ENCODE assay signal across 20 mouse cellular contexts in the genomic region with DNA sequence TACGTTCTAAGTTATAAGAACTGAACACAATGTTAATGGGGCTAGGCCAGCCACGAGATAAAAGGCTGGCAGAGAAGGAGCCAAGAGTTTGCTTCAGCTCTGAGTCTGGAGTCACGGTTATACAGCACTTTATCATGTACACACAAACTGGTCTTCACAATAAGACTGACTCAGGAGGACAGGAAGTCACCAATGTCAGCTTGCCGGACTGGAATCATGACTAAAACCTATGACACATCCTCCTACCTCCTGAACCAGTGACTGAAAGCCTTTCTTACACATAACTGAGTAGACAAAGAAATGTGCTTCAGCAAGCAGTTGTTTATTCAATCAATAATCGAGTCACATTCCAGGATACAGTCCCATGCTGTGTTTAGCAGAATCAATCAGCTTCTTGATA. TPM values are rescaled to one million over a fixed set of nuclear protein-coding genes. Genes with fewer than 3 reads are reported as not detected.
A peak's percentile ranks its signal among the peaks of the same experiment; 100 is the strongest.
DNase-seq lines count a peak whose midpoint lies in the region; ATAC-seq and TF ChIP-seq lines count a peak whose summit lies in the region.
"Had no signal": no experiment of that assay in that cellular context is flagged by ENCODE, and none has a peak within 500 bp of the region (broad histone marks: within the 10 kb centered on the region; RNA-seq: fewer than 3 reads in every experiment).

No protein-coding gene starts in this region.

- no peak for TF ChIP-seq CTCF in heart, adult 2 months (IDR thresholded peaks at IDR 0.05)
- no peak for TF ChIP-seq CTCF in brain, embryonic 14.5 days (IDR thresholded peaks at IDR 0.05; ENCODE audit: borderline replicate concordance, extremely low read depth, insufficient read depth, insufficient read length)
- no peak for TF ChIP-seq CTCF in stomach, postnatal 0 days (IDR thresholded peaks at IDR 0.05; ENCODE audit: low read depth)

- TF ChIP-seq POLR2A in heart, adult 2 months (IDR thresholded peaks at IDR 0.05; ENCODE audit: insufficient read depth, low read depth, low read length), result no peak
- TF ChIP-seq POLR2A in brain, embryonic 14.5 days (IDR thresholded peaks at IDR 0.05; ENCODE audit: borderline replicate concordance, extremely low read depth, insufficient read depth, insufficient read length, poor library complexity, severe bottlenecking), result no peak

- H3K27ac ChIP-seq in heart, adult 2 months, result peak overlapping the region; percentile 12; the same call in 1 of the 2 replicates
- no peak overlapping the region for H3K27ac ChIP-seq in stomach, postnatal 0 days (replicated peaks)
- H3K27ac ChIP-seq: forebrain, embryonic 13.5 days; heart, embryonic 15.5 days; hindbrain, embryonic 12.5 days; limb, embryonic 10.5 days; midbrain, embryonic 10.5 days had no signal

- peaks cover 28% of the 10 kb centered on the region for H3K36me3 ChIP-seq in heart, adult 2 months (ENCODE audit: control insufficient read depth, insufficient read depth, low read length)
- H3K36me3 ChIP-seq in stomach, postnatal 0 days (ENCODE audit: control insufficient read depth, insufficient read depth, low read length), result no peaks in the 10 kb centered on the region
- H3K36me3 ChIP-seq: heart, embryonic 15.5 days; hindbrain, embryonic 12.5 days; limb, embryonic 10.5 days; midbrain, embryonic 10.5 days had no signal

- no peak overlapping the region for H3K4me3 ChIP-seq in heart, adult 2 months
- no peak overlapping the region for H3K4me3 ChIP-seq in stomach, postnatal 0 days (ENCODE audit: low read depth, low read length)
- H3K4me3 ChIP-seq: forebrain, embryonic 13.5 days; heart, embryonic 15.5 days; hindbrain, embryonic 12.5 days; limb, embryonic 10.5 days; midbrain, embryonic 10.5 days had no signal

- no peaks in the 10 kb centered on the region for H3K27me3 ChIP-seq in heart, adult 2 months (ENCODE audit: control insufficient read depth, insufficient read depth, low read length)
- H3K27me3 ChIP-seq in stomach, postnatal 0 days (ENCODE audit: control insufficient read depth, insufficient read depth, low read length), result no peaks in the 10 kb centered on the region
- H3K27me3 ChIP-seq: forebrain, embryonic 13.5 days; heart, embryonic 15.5 days; hindbrain, embryonic 12.5 days had no signal

- intact Hi-C loops in heart, adult 2 months (cut with DNase I), result loop anchor here (5.0 kb wide), 3 partner anchors 42 to 103 kb away; no protein-coding TSS in a partner anchor

- 21% methylated on average over 5 of the region's 5 CpGs for WGBS in heart, adult 2 months
- 19% methylated on average over 5 of the region's 5 CpGs for WGBS in stomach, postnatal 0 days

- no peak for DNase-seq in heart, adult 2 months
- no peak for DNase-seq in heart, adult 18-20 months
- peak; percentile 10 for DNase-seq in urinary bladder, postnatal 14 days (ENCODE audit: low spot score)
- no peak for DNase-seq in urinary bladder, postnatal 10 days (ENCODE audit: low spot score)
- DNase-seq in brain, embryonic 14.5 days (ENCODE audit: low read depth), result peak; percentile 3
- DNase-seq in stomach, postnatal 0 days (ENCODE audit: low spot score), result peak; percentile 41
- DNase-seq in MN1 (ENCODE audit: low spot score), result no peak
- DNase-seq: cerebellum, postnatal 10 days; embryo, embryonic 11 days; kidney, postnatal 10 days; right cerebral cortex, adult 18-20 months; spleen, adult 18-20 months; thymus, postnatal 36 days had no signal

- no peaks in the 10 kb centered on the region for H3K9me3 ChIP-seq in stomach, postnatal 0 days (ENCODE audit: control insufficient read depth, low read length)
- H3K9me3 ChIP-seq: forebrain, embryonic 13.5 days; heart, embryonic 15.5 days; hindbrain, embryonic 12.5 days; limb, embryonic 10.5 days; midbrain, embryonic 10.5 days had no signal

- ATAC-seq in stomach, postnatal 0 days (ENCODE audit: low FRiP score, low TSS enrichment), result peak; percentile 94
- ATAC-seq in inflammation-experienced regulatory T-cells, adult 6 months, result no peak
- ATAC-seq: forebrain, embryonic 13.5 days; intestine, postnatal 0 days had no signal

- no peak overlapping the region for H3K4me2 ChIP-seq in stomach, postnatal 0 days (replicated peaks; ENCODE audit: low read depth)
- H3K4me2 ChIP-seq: forebrain, embryonic 13.5 days; heart, embryonic 15.5 days; hindbrain, embryonic 12.5 days had no signal

- peaks cover 5% of the 10 kb centered on the region for H3K79me2 ChIP-seq in heart, adult 2 months (replicated peaks; ENCODE audit: control insufficient read depth, insufficient read depth, low read length)

- peaks cover 18% of the 10 kb centered on the region for H3K4me1 ChIP-seq in heart, adult 2 months (ENCODE audit: control insufficient read depth, insufficient read depth, low read length)
- H3K4me1 ChIP-seq in stomach, postnatal 0 days (replicated peaks; ENCODE audit: control insufficient read depth, insufficient read depth), result no peaks in the 10 kb centered on the region
- H3K4me1 ChIP-seq: hindbrain, embryonic 12.5 days; midbrain, embryonic 10.5 days had no signal

- TF ChIP-seq EP300 in heart, adult 2 months (IDR thresholded peaks at IDR 0.05; ENCODE audit: insufficient read depth, low read depth, low read length), result no peak
- TF ChIP-seq EP300 in stomach, postnatal 0 days (optimal IDR thresholded peaks at IDR 0.05), result no peak

- no peak overlapping the region for H3K9ac ChIP-seq in heart, adult 2 months (ENCODE audit: low read depth, low read length)
- H3K9ac ChIP-seq in stomach, postnatal 0 days (ENCODE audit: low read length), result no peak overlapping the region
- H3K9ac ChIP-seq: forebrain, embryonic 13.5 days; heart, embryonic 15.5 days; hindbrain, embryonic 12.5 days had no signal

RNA-seq across cellular contexts. Expression of a gene that starts 47.2 kb away (rescaled TPM):
- 10 to 100 TPM; 37.5 to 37.8 TPM for total RNA-seq in heart, adult 2 months (2021)
- 10.4 and 19.2 TPM in 2 replicates for polyA plus RNA-seq in heart, adult 2 months (2012; rRNA removed)
- 10 to 100 TPM; 34.9 to 35.1 TPM for total RNA-seq in heart, adult 18-20 months (2021)
- polyA plus RNA-seq in brain, embryonic 14.5 days (2012; rRNA removed), result 3.4 and 6.3 TPM in 2 replicates
- 4.2 and 4.5 TPM in 2 replicates for polyA plus RNA-seq in stomach, postnatal 0 days (2015; fragmentation: Nextera tagmentation; extraction: Ambion mirVana)
- polyA plus RNA-seq in inflammation-experienced regulatory T-cells, adult 6 months (2017; shearing (Covaris generic)), result 10 to 100 TPM; 18.5 to 26.2 (median 19.4) TPM

RNA-seq across cellular contexts. Expression of a gene that starts 47.7 kb away (rescaled TPM):
- total RNA-seq in heart, adult 2 months (2021), result 10 to 100 TPM; 18.0 to 19.4 TPM
- polyA plus RNA-seq in heart, adult 2 months (2012; rRNA removed), result 18.6 and 29.0 TPM in 2 replicates
- total RNA-seq in heart, adult 18-20 months (2021), result 10 to 100 TPM; 15.6 to 18.4 TPM
- 84.9 and 96.5 TPM in 2 replicates for polyA plus RNA-seq in brain, embryonic 14.5 days (2012; rRNA removed)
- polyA plus RNA-seq in stomach, postnatal 0 days (2015; fragmentation: Nextera tagmentation; extraction: Ambion mirVana), result 15.2 and 15.6 TPM in 2 replicates
- 10 to 100 TPM; 30.0 to 66.3 (median 62.4) TPM for polyA plus RNA-seq in inflammation-experienced regulatory T-cells, adult 6 months (2017; shearing (Covaris generic))

Comparison
In these comparisons a context has a peak if more than half of its experiments do, and no peak if none do; other contexts are left out.
1. DNase-seq: peak in urinary bladder, postnatal 14 days (single experiment), brain, embryonic 14.5 days (single experiment) and stomach, postnatal 0 days (single experiment); none in heart, adult 2 months (0 of 2), heart, adult 18-20 months (0 of 2), urinary bladder, postnatal 10 days (single experiment) and MN1 (single experiment).